Mouse (Mus musculus) layer of hippocampus, postnatal 14 days (tissue): ENCODE measurements around the gene Gpd1. TPM values are rescaled to one million over a fixed set of nuclear protein-coding genes. Genes with fewer than 3 reads are reported as not detected.
"Not testable (repeated sequence)": the region's sequence is repeated elsewhere in the genome, so short reads cannot be mapped to it uniquely, and the experiment has no call there.

ENCODE experiments used
- DNase-seq, 2 experiments: peaks; one replicate each; pipeline ENCODE4 v3.0.0; 2021 to 2022; ENCODE audit warnings: low spot score in 2 of 2, mixed read lengths in 1 of 2
- total RNA-seq, 2 experiments: library from RNA; stranded (reverse); gene quantifications; 2 replicates each; pipeline ENCODE4 v1.2.3; 2021

Gpd1 gene
- total RNA-seq, 2 experiments from 2014 or later = 76.3 to 83.1 TPM

- no peak for DNase-seq
Observed at GRCm38 (mm10) chr15:99768761-99769160, 51.4 kb downstream of the Gpd1 start.

DNA sequence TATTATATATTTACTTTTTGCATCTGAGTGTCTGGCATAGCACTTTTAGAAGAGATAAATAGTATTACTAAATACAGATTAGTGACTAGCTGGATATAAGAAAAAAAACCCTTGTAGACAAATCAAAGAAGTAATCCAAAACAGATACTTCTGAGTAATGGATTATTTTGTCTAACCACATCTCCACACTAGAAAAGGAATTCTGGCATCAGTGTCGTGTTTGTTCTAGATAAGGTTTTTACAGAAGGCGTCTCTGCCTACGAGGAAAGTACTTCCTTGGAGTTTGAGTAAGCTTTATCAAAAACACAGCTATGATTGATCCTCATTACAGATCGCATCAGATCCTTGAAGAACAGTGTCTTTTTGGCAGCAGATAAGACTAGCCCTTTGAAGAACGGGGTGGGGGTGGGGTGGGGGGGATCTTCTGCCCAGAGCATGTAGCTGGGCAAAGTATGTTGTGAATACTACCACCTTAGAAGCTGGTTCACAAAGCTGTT lies 53.7 kb downstream of the Gpd1 start:
- DNase-seq = no peak

- peak in 1 of 2 experiments; percentile 41 for DNase-seq
Observed at GRCm38 (mm10) chr15:99771601-99772276, 54.4 kb downstream of the Gpd1 start.

- DNase-seq = peak; percentile 77 to 84
Observed at GRCm38 (mm10) chr15:99772277-99772880, 55.1 kb downstream of the Gpd1 start.

GRCm38 (mm10) chr15:99772881-99772924 lies 55.4 kb downstream of the Gpd1 start, which contains the start of gene Cers5:
Gene Cers5 (minus strand): TSS chr15:99772885.
- DNase-seq = not testable (repeated sequence)

DNA sequence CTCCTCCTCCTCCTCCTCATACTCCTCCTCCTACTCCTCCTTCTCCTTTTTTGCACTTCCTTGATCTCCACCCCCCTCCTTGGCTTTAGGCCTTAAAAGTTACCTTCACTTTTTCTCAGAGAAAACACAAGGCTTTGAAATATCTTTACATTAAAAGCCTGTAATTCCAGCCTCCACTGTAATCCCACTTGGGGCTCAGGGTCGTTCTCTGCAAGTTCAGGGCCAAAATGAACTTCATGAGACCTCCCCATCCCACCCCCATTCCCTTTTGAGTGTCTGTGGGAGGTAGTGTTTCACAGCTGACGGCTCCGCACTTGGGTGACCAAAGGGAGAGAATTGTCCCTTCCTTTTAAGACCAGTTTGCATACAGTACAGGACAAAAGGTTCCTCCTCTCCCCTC lies 55.6 kb downstream of the Gpd1 start:
- no peak for DNase-seq

Other genes with a start within 250 kb of the Gpd1 start
- gene Bcdin3d, start 242.8 kb upstream of the Gpd1 start, total RNA-seq = 1 to 10 TPM; 4.3 to 5.0 TPM
- 100 to 1,000 TPM; 145 to 153 TPM for gene Faim2, start 189.3 kb upstream of the Gpd1 start, total RNA-seq
- not detected for gene Aqp2, start 138.5 kb upstream of the Gpd1 start, total RNA-seq
- not detected for gene Aqp5, start 126.7 kb upstream of the Gpd1 start, total RNA-seq
- gene Aqp6, start 116.1 kb upstream of the Gpd1 start, total RNA-seq = under 1 TPM; 0.19 to 0.37 TPM
- 1 to 10 TPM; 7.6 to 8.7 TPM for gene Racgap1, start 65.9 kb upstream of the Gpd1 start, total RNA-seq
- 10 to 100 TPM; 37.3 to 41.3 TPM for gene Asic1, start 47.1 kb upstream of the Gpd1 start, total RNA-seq
- gene Smarcd1, start 15.4 kb upstream of the Gpd1 start, total RNA-seq = 100 to 1,000 TPM in 1 of 2 experiments, 10 to 100 TPM in 1; 96.1 to 106 TPM
- gene Gm17349, start 12.0 kb upstream of the Gpd1 start, total RNA-seq = 1 to 10 TPM; 5.3 to 5.5 TPM
- gene Cox14, start 8.1 kb downstream of the Gpd1 start, total RNA-seq = 100 to 1,000 TPM; 124 to 129 TPM
- 10 to 100 TPM; 32.6 to 39.3 TPM for gene Cers5, start 55.4 kb downstream of the Gpd1 start, total RNA-seq
- 10 to 100 TPM; 18.6 to 18.7 TPM for gene Lima1, start 157.9 kb downstream of the Gpd1 start, total RNA-seq
- gene Fam186a, start 249.5 kb downstream of the Gpd1 start, total RNA-seq = under 1 TPM; 0.02 to 0.07 TPM